Mouse (Mus musculus): ENCODE measurements at regions not wholly inside any gene's neighbourhood (a gene's known extent, or its start where the extent isn't known, plus 50 kb on each side); places are given as distances from the start of the nearest gene placed in this dataset.

- TF ChIP-seq USF1 (IDR thresholded peaks at IDR 0.05; ENCODE audit: low read depth, low read length) (no peak), GABPA (IDR thresholded peaks at IDR 0.05; ENCODE audit: low read depth, low read length) (no peak), BHLHE40 (IDR thresholded peaks at IDR 0.05; ENCODE audit: borderline replicate concordance, low read depth, low read length) (no peak), CHD1 (IDR thresholded peaks at IDR 0.05; ENCODE audit: low read depth, low read length) (no peak)
- no peak overlapping the region for H3K4me3 ChIP-seq (ENCODE audit: control insufficient read depth in 1 of 2, insufficient read depth in 1 of 2, low read depth in 2 of 2, low read length in 2 of 2)
- no peak overlapping the region for H3K27ac ChIP-seq (ENCODE audit: control insufficient read depth, low read depth, low read length)
- H3K79me2 ChIP-seq (ENCODE audit: control insufficient read depth, insufficient read depth, low read length, poor library complexity) = no peaks in the 10 kb centered on the region
- no peaks in the 10 kb centered on the region for H3K9me3 ChIP-seq (replicated peaks; ENCODE audit: insufficient read depth, low read length)
- DNase-seq (ENCODE audit: low read depth, low spot score) = no peak
- H3K9ac ChIP-seq (ENCODE audit: control insufficient read depth, low read depth, low read length, poor library complexity, severe bottlenecking) = no peak overlapping the region
- H3K36me3 ChIP-seq (ENCODE audit: control insufficient read depth in 1 of 2, insufficient read depth in 2 of 2, low read length in 2 of 2) = 0 out of 4 replicates have a peak, but pooled peaks cover 0 to 4% of the 10 kb centered on the region in 2 experiments
- peaks cover 0 to 7% of the 10 kb centered on the region in 2 experiments; a peak in 1 of 4 replicates for H3K4me1 ChIP-seq (ENCODE audit: control insufficient read depth in 1 of 2, insufficient read depth in 2 of 2, low read length in 2 of 2)
- no peaks in the 10 kb centered on the region for H3K27me3 ChIP-seq (ENCODE audit: control insufficient read depth in 1 of 2, insufficient read depth in 2 of 2, low read length in 2 of 2)
These were observed 162.7 kb upstream of the F930015N05Rik start for GRCm38 (mm10) chr11:64599178-64599577.

- Histone ChIP-seq H3K36me3 (ENCODE audit: control insufficient read depth in 1 of 2, insufficient read depth in 2 of 2, low read length in 2 of 2) (0 out of 4 replicates have a peak, but pooled peaks cover 0 to 4% of the 10 kb centered on the region in 2 experiments), H3K27me3 (ENCODE audit: control insufficient read depth in 1 of 2, insufficient read depth in 2 of 2, low read length in 2 of 2) (no peaks in the 10 kb centered on the region), H3K79me2 (ENCODE audit: control insufficient read depth, insufficient read depth, low read length, poor library complexity) (no peaks in the 10 kb centered on the region), H3K9ac (ENCODE audit: control insufficient read depth, low read depth, low read length, poor library complexity, severe bottlenecking) (no peak overlapping the region), H3K9me3 (replicated peaks; ENCODE audit: insufficient read depth, low read length) (no peaks in the 10 kb centered on the region), H3K4me1 (ENCODE audit: control insufficient read depth in 1 of 2, insufficient read depth in 2 of 2, low read length in 2 of 2) (peaks cover 0 to 7% of the 10 kb centered on the region in 2 experiments; a peak in 1 of 4 replicates), H3K27ac (ENCODE audit: control insufficient read depth, low read depth, low read length) (no peak overlapping the region), H3K4me3 (ENCODE audit: control insufficient read depth in 1 of 2, insufficient read depth in 1 of 2, low read depth in 2 of 2, low read length in 2 of 2) (no peak overlapping the region)
- DNase-seq (ENCODE audit: low read depth, low spot score) = peak; percentile 95
- TF ChIP-seq CHD2 (IDR thresholded peaks at IDR 0.05; ENCODE audit: low read length) (no peak), E2F4 (IDR thresholded peaks at IDR 0.05; ENCODE audit: borderline replicate concordance, low read depth, low read length) (no peak), USF1 (IDR thresholded peaks at IDR 0.05; ENCODE audit: low read depth, low read length) (no peak), NRF1 (IDR thresholded peaks at IDR 0.05; ENCODE audit: insufficient read depth, low read depth, low read length, poor library complexity, severe bottlenecking) (no peak), MYC (IDR thresholded peaks at IDR 0.05; ENCODE audit: low read depth, low read length) (0 out of 2 replicates have a peak, but pooled peaks have one; percentile 48), ZNF384 (IDR thresholded peaks at IDR 0.05; ENCODE audit: low read depth, low read length) (no peak), BHLHE40 (IDR thresholded peaks at IDR 0.05; ENCODE audit: borderline replicate concordance, low read depth, low read length) (peak; percentile 82), GABPA (IDR thresholded peaks at IDR 0.05; ENCODE audit: low read depth, low read length) (no peak), USF2 (IDR thresholded peaks at IDR 0.05; ENCODE audit: borderline replicate concordance in 1 of 2, insufficient read depth in 1 of 2, low read depth in 1 of 2, low read length in 2 of 2) (no peak), TBP (IDR thresholded peaks at IDR 0.05; ENCODE audit: low read depth, low read length) (no peak), MYB (IDR thresholded peaks at IDR 0.05; ENCODE audit: low read depth, low read length) (peak; percentile 57; the same call in 1 of the 2 replicates), MAFK (IDR thresholded peaks at IDR 0.05; ENCODE audit: borderline replicate concordance, low read depth, low read length) (peak; percentile 87; the same call in 1 of the 2 replicates), RAD21 (IDR thresholded peaks at IDR 0.05; ENCODE audit: low read depth, low read length) (no peak; the same call in 1 of the 2 replicates), NELFE (IDR thresholded peaks at IDR 0.05; ENCODE audit: low read depth, low read length) (no peak), CHD1 (IDR thresholded peaks at IDR 0.05; ENCODE audit: low read depth, low read length) (no peak), ELF1 (IDR thresholded peaks at IDR 0.05; ENCODE audit: low read depth, low read length) (peak; percentile 62; the same call in 1 of the 2 replicates), MEF2A (IDR thresholded peaks at IDR 0.05; ENCODE audit: extremely low read depth, insufficient replicate concordance, low read depth, low read length, poor library complexity, severe bottlenecking) (0 out of 2 replicates have a peak, but pooled peaks have one; percentile 50), HCFC1 (IDR thresholded peaks at IDR 0.05; ENCODE audit: low read depth, low read length) (no peak), ZKSCAN1 (IDR thresholded peaks at IDR 0.05; ENCODE audit: low read depth, low read length) (no peak), ZMIZ1 (IDR thresholded peaks at IDR 0.05; ENCODE audit: low read depth, low read length) (no peak), RCOR1 (IDR thresholded peaks at IDR 0.05; ENCODE audit: low read depth, low read length) (peak; percentile 99), MXI1 (IDR thresholded peaks at IDR 0.05; ENCODE audit: low read depth, low read length) (no peak), POLR2A (IDR thresholded peaks at IDR 0.05; ENCODE audit: control insufficient read depth in 1 of 2, insufficient read depth in 1 of 2, low read depth in 1 of 2, low read length in 2 of 2, poor library complexity in 1 of 2) (no peak), KAT2A (conservative IDR thresholded peaks at IDR 0.05; ENCODE audit: low read depth, low read length) (0 out of 2 replicates have a peak, but pooled peaks have one; percentile 23), UBTF (IDR thresholded peaks at IDR 0.05; ENCODE audit: borderline replicate concordance, insufficient read depth, low read depth, low read length) (no peak), TCF12 (IDR thresholded peaks at IDR 0.05; ENCODE audit: low read depth, low read length) (peak; percentile 76), MAX (IDR thresholded peaks at IDR 0.05; ENCODE audit: low read length) (peak; percentile 49; the same call in 1 of the 2 replicates)
These were observed 164.0 kb upstream of the F930015N05Rik start for GRCm38 (mm10) chr11:64600201-64601102.

All from MEL (cell line).